Mouse (Mus musculus) MEL (cell line): ENCODE data around the gene Guk1.

Source experiments
- CHD1 ChIP-seq: IDR thresholded peaks from 2 replicates; pipeline ENCODE4 v1.6.1; 2012; ENCODE audit warnings: low read depth, mild to moderate bottlenecking, inconsistent platforms, low read length, improper control_type of control experiment
- CTCF ChIP-seq, 3 experiments: IDR thresholded peaks in 2 of 3; conservative IDR thresholded peaks in 1 of 3; 2 replicates each; pipeline ENCODE4 v1.5.1; 2011 to 2012; ENCODE audit warnings: low read length in 3 of 3, low read depth in 2 of 3, mild to moderate bottlenecking in 2 of 3, improper control_type of control experiment in 1 of 3, inconsistent platforms in 1 of 3, mixed read lengths in 1 of 3, moderate library complexity in 1 of 3; ENCODE audit not compliant: control insufficient read depth in 1 of 3, insufficient read depth in 1 of 3, poor library complexity in 1 of 3, severe bottlenecking in 1 of 3
- POLR2A ChIP-seq, 2 experiments: IDR thresholded peaks; 2 replicates each; pipeline ENCODE4 v1.6.1; 2011 to 2012; ENCODE audit warnings: low read length in 2 of 2, mild to moderate bottlenecking in 2 of 2, control low read depth in 1 of 2, improper control_type of control experiment in 1 of 2, low read depth in 1 of 2, moderate library complexity in 1 of 2; ENCODE audit not compliant: control insufficient read depth in 1 of 2, insufficient read depth in 1 of 2, poor library complexity in 1 of 2
- POLR2AphosphoS5 ChIP-seq: IDR thresholded peaks from 2 replicates; pipeline ENCODE4 v1.6.1; 2012; ENCODE audit warnings: low read depth, borderline replicate concordance, mild to moderate bottlenecking, inconsistent platforms, low read length, moderate library complexity, mixed read lengths
- SIN3A ChIP-seq: IDR thresholded peaks from 2 replicates; pipeline ENCODE4 v1.6.1; 2012; ENCODE audit warnings: low read length, improper control_type of control experiment, inconsistent platforms
- TAL1 ChIP-seq: IDR thresholded peaks from 2 replicates; pipeline ENCODE4 v1.6.1; 2012; ENCODE audit warnings: mild to moderate bottlenecking, inconsistent platforms, low read length, moderate library complexity, mixed read lengths
- TCF12 ChIP-seq: IDR thresholded peaks from 2 replicates; pipeline ENCODE4 v1.6.1; 2014; ENCODE audit warnings: low read depth, mild to moderate bottlenecking, inconsistent platforms, low read length, improper control_type of control experiment, moderate library complexity
- UBTF ChIP-seq: IDR thresholded peaks from 2 replicates; pipeline ENCODE4 v1.6.1; 2012; ENCODE audit warnings: low read depth, mild to moderate bottlenecking, inconsistent platforms, low read length, improper control_type of control experiment, moderate library complexity, borderline replicate concordance; ENCODE audit not compliant: insufficient read depth
- ZC3H11A ChIP-seq: IDR thresholded peaks from 2 replicates; pipeline ENCODE4 v1.6.1; 2012; ENCODE audit warnings: low read depth, mild to moderate bottlenecking, inconsistent platforms, low read length, improper control_type of control experiment

DNA sequence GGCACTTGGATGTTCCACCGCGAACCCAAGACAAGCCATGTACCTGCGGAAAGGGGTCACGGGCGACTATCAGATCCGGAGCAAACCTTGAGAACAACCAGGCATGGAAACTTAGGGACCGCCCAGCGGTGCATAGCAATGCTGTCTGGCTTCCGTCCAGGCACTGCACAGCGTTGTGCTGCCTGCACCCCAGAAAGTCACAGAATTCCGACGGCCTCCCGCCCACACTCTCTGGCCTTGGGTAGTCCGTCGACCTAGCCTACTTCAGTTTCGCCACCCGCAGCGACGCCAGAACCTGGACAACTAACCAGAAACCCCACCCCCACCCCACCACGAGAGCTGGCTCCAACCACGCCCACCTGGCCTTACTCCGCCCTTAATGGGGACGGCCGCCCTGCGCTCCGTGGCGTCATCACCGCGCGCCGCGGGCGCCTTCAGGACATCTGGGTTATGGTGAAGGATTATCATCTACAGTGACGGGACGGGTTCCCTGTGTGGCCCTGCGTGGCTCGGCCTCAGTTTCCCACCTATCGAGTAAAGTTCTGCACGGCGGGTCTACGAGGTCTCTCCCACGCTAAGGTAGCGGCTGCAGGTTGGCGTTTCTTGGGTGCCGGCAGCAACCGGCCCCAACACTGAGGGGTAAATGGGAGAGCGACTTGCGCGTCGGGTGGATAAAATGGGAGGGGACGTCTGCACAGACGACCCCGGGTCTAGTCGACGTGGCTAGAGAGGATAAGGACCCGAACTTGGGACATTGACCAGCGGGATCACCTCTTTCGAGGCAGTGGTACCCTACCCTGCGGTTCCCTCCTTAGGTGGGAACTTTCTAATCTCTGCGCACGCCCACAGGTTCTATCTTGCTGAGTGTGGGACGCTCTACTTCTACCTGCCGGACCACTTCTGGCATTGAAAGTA lies 10.3 kb upstream of the Guk1 start, which contains the start of gene Mrpl55:
- TF ChIP-seq UBTF (no peak), TCF12 (0 out of 2 replicates have a peak, but pooled peaks have one; percentile 21), CHD1 (no peak), CTCF (IDR thresholded peaks at IDR 0.05 in 2 of 3, conservative IDR thresholded peaks at IDR 0.05 in 1 of 3; ENCODE audit: control insufficient read depth in 1 of 3, insufficient read depth in 1 of 3, low read depth in 2 of 3, low read length in 3 of 3, poor library complexity in 1 of 3, severe bottlenecking in 1 of 3) (no peak), POLR2A (IDR thresholded peaks at IDR 0.05; ENCODE audit: control insufficient read depth in 1 of 2, insufficient read depth in 1 of 2, low read depth in 1 of 2, low read length in 2 of 2, poor library complexity in 1 of 2) (peak; percentile 46 to 73; a peak in 2 of 4 replicates), SIN3A (peak; percentile 84), POLR2AphosphoS5 (no peak), TAL1 (no peak), ZC3H11A (peak; percentile 21; the same call in 1 of the 2 replicates)
